Mouse (Mus musculus): ENCODE measurements around the gene Vps33a.
"Not testable (repeated sequence)": the region's sequence is repeated elsewhere in the genome, so short reads cannot be mapped to it uniquely, and the experiment has no call there.

Gene Vps33a

DNA sequence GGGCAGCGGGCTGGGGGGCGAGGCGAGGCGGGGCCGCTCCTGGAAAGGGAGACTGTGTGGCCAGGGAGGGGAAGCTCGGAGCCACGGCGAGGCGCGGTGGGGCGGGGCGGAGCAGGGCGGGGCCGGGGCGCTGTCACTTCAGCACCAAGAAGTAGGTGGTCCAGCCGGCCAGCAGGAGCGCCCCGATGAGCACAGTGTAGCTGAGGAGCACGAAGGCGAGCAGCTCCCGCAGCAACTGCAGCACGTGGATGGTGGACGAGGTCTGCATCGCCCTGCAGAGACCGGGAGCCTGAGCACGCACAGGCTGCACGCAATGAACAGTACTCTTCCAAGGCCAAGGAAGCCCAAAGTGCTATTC lies 48.5 kb downstream of the Vps33a start:
- in situ Hi-C loops (cut with MboI) = no loop called here

DNA sequence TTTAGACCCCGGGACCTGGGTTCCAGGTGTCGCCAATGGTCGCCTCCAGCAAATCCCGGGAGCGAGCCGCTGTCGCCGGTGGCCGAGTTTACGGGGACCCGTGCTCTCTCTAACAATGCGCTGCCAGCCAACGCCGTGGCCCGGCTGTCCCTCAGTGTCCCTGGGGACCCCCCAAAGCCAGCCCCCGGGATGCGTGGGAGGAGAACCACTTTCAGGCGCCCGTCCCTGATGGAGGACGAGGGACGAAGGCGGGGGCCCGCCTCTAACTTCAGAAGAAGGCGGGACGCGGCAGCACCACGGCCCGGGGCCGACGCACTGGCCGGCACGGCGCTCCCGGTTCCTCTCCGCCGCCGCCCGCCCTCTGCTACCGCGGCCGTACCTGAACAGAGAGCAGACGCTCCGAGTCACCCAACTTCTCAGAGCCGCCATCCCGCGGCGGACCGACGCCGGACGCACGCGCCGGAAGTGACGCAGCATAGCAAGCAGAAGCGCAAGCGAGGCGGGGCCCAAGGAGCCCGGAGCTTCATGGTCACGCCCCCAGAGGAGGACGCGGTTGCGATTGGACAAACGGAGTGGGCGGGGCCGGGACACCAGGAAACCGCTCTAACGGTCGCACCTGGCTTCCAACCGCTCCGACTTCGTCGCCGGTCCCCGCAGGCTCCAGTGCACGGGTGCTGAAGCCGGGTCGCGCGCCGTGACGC lies 49.0 kb downstream of the Vps33a start, which contains the start of gene Diablo:
Gene Diablo, minus strand, starts transcription at position 485 of the 701 bp plus-strand sequence.
- in situ Hi-C loops (cut with MboI) = no loop called here

- in situ Hi-C loops (cut with MboI) = no loop called here
Observed at GRCm38 (mm10) chr5:123522166-123522565, 50.7 kb downstream of the Vps33a start.

DNA sequence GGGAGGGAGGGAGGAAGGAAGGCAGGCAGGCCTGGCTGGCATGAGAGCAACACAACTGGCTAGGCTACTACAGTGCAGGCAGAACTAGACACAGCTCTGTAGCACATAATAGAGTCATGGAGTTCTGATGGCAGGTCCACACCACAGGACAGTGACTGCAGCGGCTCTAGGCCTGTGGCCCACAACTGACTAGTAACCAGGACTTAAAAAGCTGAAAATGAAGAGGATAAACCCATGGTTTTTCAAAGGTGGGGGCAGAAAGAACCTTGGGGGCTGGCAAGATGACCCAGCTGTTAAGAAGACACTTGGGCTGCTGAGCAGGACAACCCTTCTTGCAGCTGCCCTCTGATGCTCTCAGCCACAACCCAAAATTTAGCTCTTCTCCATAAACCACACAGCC lies 51.2 kb downstream of the Vps33a start:
- in situ Hi-C loops (cut with MboI) = no loop called here

DNA sequence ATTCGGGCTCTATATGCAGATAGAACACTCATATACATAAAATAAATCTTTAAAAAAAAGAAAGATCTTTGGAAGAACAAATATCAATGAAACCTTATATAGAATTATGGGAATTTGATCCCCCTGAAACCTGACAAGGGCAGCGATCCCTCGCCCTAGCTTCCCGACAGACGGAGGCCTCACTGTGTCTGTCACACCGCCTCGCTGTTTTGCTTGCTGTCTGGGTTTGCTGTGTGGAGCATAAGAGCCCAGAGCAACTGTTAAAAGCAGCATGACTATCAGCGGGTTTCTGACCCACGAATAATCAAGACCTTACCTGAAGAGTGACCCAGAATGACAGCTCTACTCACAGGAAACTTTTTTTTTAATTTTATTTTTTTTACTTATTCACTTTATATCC lies 52.2 kb downstream of the Vps33a start:
- in situ Hi-C loops (cut with MboI) = no loop called here

- in situ Hi-C loops (cut with MboI) = no loop called here
Observed at GRCm38 (mm10) chr5:123514871-123515270, 58.0 kb downstream of the Vps33a start.

DNA sequence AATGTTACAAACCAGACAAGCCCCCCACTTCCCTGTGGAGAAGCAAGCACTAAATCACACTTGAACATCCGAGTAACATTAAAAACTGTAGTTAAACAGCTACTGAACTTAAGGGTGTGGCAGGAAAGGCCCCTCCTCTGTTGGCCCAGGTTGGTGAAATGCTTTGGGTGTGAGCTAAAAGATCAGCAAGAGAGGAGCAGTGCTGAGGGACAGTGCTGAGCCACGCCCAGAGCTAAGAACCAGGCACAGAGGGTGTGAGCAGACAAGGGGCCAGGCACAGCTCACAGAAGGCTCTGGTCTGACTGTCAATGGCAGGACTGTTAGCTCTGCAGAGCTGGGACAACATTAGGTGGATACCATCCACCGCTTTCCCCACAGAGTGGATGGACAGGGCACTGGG lies 60.7 kb downstream of the Vps33a start:
- in situ Hi-C loops (cut with MboI) = no loop called here

- in situ Hi-C loops (cut with MboI) = not testable (repeated sequence)
Observed at GRCm38 (mm10) chr5:123511426-123511825, 61.4 kb downstream of the Vps33a start.

GRCm38 (mm10) chr5:123510160-123510559 lies 62.7 kb downstream of the Vps33a start, which contains the start of gene B3gnt4:
B3gnt4 (plus strand) TSS chr5:123510460.
- in situ Hi-C loops (cut with MboI) = no loop called here

- in situ Hi-C loops (cut with MboI) = loop anchor here (10.0 kb wide), 1 partner anchor 134 kb away; no protein-coding TSS in a partner anchor
Observed at GRCm38 (mm10) chr5:123508921-123509320, 63.9 kb downstream of the Vps33a start.

DNA sequence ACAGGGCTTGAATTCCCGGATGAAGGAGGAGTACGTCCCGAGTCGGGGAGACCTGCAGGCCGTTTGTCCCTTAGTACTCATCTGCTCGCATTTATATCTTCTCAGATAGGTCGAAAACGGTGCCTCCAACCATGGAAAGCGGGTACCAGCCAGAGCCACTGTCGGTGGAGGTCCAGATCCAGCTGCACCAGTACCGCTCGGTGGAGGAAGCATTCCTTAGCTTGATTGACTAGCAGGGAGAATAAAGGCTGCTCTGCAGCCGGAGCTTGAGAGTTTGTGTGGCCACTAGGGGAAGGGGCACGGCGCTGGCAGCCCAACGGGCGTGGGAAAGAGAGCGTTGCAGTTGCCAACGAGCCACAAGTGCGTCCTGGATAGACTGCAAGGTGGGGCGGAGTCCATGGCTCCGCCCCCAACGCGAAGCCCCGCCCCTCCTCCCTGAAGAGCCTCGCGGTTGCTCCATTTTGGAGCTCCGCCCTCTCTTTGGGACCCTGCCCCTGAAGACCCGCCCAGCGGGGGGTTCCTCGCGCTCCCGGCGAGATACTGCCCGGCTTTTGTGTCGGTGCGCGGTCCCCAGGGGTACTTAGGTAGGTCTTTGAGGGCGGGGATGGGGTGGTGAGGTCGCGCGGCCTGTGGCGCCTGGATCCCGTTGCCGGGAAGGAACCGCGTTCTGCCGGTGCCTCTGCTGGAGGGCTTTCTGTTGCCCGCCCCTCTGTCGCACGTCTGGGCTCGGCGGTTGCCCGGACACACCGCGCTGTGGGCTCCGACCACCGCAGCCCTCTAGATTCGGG lies 64.7 kb downstream of the Vps33a start:
- in situ Hi-C loops (cut with MboI) = loop anchor here (10.0 kb wide), 1 partner anchor 133 kb away; no protein-coding TSS in a partner anchor

- in situ Hi-C loops (cut with MboI) = loop anchor here (10.0 kb wide), 1 partner anchor 127 kb away; no protein-coding TSS in a partner anchor
Observed at GRCm38 (mm10) chr5:123501973-123502372, 70.9 kb downstream of the Vps33a start.

- in situ Hi-C loops (cut with MboI) = loop anchor here (10.0 kb wide), 1 partner anchor 125 kb away; no protein-coding TSS in a partner anchor
Observed at GRCm38 (mm10) chr5:123499717-123500116, 73.1 kb downstream of the Vps33a start.

DNA sequence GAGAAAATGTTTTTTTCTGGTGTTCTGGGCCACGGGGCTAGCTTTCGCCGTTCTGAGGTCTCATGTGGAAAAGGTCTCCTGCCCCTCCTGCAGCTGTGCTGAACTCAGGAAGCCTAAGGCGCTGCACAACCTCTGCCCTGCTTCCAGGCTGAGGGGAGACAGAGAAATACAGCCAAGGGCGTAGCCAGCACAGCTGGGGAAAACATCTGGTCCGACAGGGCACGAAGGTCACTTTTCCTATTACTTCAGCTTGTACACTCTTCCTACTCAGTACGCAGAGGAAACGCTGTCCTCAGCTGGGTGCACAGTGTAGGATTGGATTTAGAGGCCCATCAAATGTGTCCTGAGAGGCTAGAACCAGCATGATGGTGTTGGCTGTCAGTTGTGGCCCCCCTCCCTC lies 82.9 kb downstream of the Vps33a start:
- in situ Hi-C loops (cut with MboI) = no loop called here

- in situ Hi-C loops (cut with MboI) = no loop called here
Observed at GRCm38 (mm10) chr5:123489112-123489785, 83.6 kb downstream of the Vps33a start, which contains the start of the genes Lrrc43 and Il31. Lrrc43 (plus strand) TSS chr5:123489305. Il31 (minus strand) TSS chr5:123489489.

GRCm38 (mm10) chr5:123487659-123488395 lies 85.0 kb downstream of the Vps33a start:
- in situ Hi-C loops (cut with MboI) = no loop called here
